Mouse (Mus musculus): Measurements from ENCODE around the gene Papss2. TPM values are rescaled to one million over a fixed set of nuclear protein-coding genes. Genes with fewer than 3 reads are reported as not detected.
A peak's percentile ranks its signal among the peaks of the same experiment; 100 is the strongest.

The Papss2 gene
- polyA plus RNA-seq, 1 experiment, result 4.1 TPM

DNA sequence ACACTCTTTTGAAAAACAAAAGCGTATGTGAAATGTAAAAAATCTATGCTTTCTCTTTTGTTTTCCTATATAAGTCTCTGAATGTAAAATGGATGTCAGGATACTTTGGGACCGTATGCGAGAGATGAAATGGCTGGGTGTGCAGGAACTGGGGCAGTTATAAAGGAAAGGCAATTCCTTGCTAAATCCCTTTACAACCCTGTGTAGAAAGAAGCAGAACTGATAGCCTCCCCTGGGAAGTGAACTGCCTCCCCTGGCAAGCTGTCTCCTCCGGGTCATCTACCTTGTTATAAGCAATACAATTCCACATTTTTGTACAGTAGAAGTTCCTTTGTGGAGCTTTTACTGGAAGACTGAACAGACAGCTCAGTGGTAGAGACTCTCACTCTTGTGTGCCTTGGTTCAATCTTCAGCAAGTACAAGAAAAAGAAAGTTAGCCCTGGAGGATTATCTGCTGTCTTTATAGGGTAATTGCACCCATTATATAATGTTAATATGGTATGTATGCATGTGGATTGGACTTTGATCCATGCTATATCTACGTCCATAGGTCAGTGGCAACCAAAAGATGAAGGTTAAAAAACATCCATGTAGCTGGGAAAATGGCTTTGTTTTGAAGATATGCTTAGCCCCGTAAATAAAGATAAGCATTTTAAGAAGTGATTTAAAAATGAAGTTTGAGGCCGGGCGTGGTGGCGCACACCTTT lies 15.9 kb downstream of the Papss2 start:
- H3K9me3 ChIP-seq (replicated peaks; ENCODE audit: control insufficient read depth, insufficient read depth, low read length, poor library complexity, severe bottlenecking), result no peaks in the 10 kb centered on the region
- no peaks in the 10 kb centered on the region for H3K36me3 ChIP-seq (ENCODE audit: control insufficient read depth, insufficient read depth, low read length, poor library complexity, severe bottlenecking)
- no peak overlapping the region for H3K27ac ChIP-seq (ENCODE audit: insufficient read depth, low read length)
- H3K27me3 ChIP-seq (ENCODE audit: control insufficient read depth, insufficient read depth, low read length, poor library complexity, severe bottlenecking), result no peaks in the 10 kb centered on the region
- TF ChIP-seq EP300 (IDR thresholded peaks at IDR 0.05; ENCODE audit: insufficient read depth, low read depth, low read length), result no peak
- no peak for TF ChIP-seq POLR2A (IDR thresholded peaks at IDR 0.05; ENCODE audit: insufficient read depth, low read length)
- TF ChIP-seq CTCF (IDR thresholded peaks at IDR 0.05; ENCODE audit: low read depth, low read length), result no peak
- H3K4me3 ChIP-seq (ENCODE audit: low read depth, low read length), result no peak overlapping the region
- H3K9ac ChIP-seq (ENCODE audit: low read depth, poor library complexity, severe bottlenecking), result no peak overlapping the region
- H3K4me1 ChIP-seq (ENCODE audit: control insufficient read depth, insufficient read depth, low read length), result no peaks in the 10 kb centered on the region

DNA sequence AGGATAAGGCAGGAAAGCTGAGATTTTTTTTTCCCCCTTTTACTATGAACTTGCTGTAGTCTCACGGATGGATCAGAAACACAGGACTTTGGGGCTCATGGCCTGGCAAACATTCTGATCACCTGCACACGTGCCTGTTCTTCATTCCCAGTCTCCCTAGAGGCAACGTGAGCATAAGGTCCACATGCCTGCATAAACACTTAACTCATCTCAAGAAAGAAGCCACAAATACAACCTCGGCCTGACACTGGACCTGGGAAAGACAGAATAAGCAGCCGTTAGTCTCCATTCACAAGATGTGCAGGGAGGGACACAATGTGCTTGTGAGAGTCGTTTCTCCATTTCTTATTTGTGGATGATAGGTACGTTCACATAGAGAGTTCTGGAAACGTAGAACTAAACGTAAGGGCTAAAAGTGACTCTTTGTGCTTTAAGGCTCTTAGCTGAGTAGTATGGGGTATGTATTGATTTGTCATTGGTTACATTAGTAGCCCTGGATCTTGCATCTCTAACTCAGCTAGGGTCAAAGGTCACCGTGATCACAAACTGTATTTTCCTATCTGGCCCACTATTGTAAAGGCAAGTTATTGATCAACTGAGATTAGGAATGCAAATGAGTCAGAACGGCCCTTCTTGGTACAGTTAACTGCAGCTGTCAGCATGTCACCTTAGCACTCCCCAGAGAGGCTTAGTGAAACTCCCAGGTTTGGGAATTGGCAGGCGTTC lies 18.6 kb downstream of the Papss2 start:
- H3K4me3 ChIP-seq (ENCODE audit: low read depth, low read length), result no peak overlapping the region
- no peaks in the 10 kb centered on the region for H3K27me3 ChIP-seq (ENCODE audit: control insufficient read depth, insufficient read depth, low read length, poor library complexity, severe bottlenecking)
- no peak overlapping the region for H3K9ac ChIP-seq (ENCODE audit: low read depth, poor library complexity, severe bottlenecking)
- no peak for TF ChIP-seq POLR2A (IDR thresholded peaks at IDR 0.05; ENCODE audit: insufficient read depth, low read length)
- no peak for TF ChIP-seq EP300 (IDR thresholded peaks at IDR 0.05; ENCODE audit: insufficient read depth, low read depth, low read length)
- no peak for TF ChIP-seq CTCF (IDR thresholded peaks at IDR 0.05; ENCODE audit: low read depth, low read length)
- no peaks in the 10 kb centered on the region for H3K36me3 ChIP-seq (ENCODE audit: control insufficient read depth, insufficient read depth, low read length, poor library complexity, severe bottlenecking)
- no peaks in the 10 kb centered on the region for H3K9me3 ChIP-seq (replicated peaks; ENCODE audit: control insufficient read depth, insufficient read depth, low read length, poor library complexity, severe bottlenecking)
- H3K27ac ChIP-seq (ENCODE audit: insufficient read depth, low read length), result no peak overlapping the region
- no peaks in the 10 kb centered on the region for H3K4me1 ChIP-seq (ENCODE audit: control insufficient read depth, insufficient read depth, low read length)

DNA sequence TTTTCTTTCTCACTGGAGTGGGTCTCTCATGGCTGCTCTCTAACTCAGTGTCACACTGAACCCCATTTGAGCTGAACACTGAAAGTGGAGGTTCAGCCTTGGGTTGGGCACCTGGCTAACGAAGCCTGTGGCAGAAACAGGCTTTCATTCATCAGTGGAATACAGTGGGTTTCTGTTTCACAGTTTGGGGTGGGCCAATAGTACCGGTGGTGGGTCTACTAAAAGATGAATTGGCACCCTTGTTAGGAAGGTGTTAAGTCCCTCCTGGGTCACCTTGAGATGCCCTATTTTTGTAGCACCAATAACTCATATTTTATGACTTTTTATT lies 19.1 kb downstream of the Papss2 start:
- Histone ChIP-seq H3K9me3 (replicated peaks; ENCODE audit: control insufficient read depth, insufficient read depth, low read length, poor library complexity, severe bottlenecking) (no peaks in the 10 kb centered on the region), H3K4me1 (ENCODE audit: control insufficient read depth, insufficient read depth, low read length) (no peaks in the 10 kb centered on the region), H3K4me3 (ENCODE audit: low read depth, low read length) (no peak overlapping the region), H3K27me3 (ENCODE audit: control insufficient read depth, insufficient read depth, low read length, poor library complexity, severe bottlenecking) (no peaks in the 10 kb centered on the region), H3K27ac (ENCODE audit: insufficient read depth, low read length) (no peak overlapping the region), H3K9ac (ENCODE audit: low read depth, poor library complexity, severe bottlenecking) (no peak overlapping the region), H3K36me3 (ENCODE audit: control insufficient read depth, insufficient read depth, low read length, poor library complexity, severe bottlenecking) (no peaks in the 10 kb centered on the region)
- no peak for TF ChIP-seq POLR2A (IDR thresholded peaks at IDR 0.05; ENCODE audit: insufficient read depth, low read length)
- no peak for TF ChIP-seq EP300 (IDR thresholded peaks at IDR 0.05; ENCODE audit: insufficient read depth, low read depth, low read length)
- TF ChIP-seq CTCF (IDR thresholded peaks at IDR 0.05; ENCODE audit: low read depth, low read length), result no peak

DNA sequence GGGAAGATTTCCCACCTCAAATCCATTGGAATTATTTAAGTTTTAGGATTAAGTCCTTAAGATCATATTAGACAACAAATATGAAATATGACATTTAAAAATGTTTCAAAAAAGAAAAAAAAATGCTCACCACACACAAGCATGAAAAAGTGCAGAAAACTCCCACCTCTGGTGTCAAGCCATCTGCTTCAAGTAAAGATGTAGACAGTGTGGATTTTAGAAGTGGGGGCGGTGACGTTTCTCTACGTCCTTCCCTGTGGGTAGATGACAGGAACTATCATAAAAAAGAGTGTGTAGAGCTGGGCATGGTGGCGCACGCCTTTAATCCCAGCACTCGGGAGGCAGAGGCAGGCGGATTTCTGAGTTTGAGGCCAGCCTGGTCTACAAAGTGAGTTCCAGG lies 21.1 kb downstream of the Papss2 start:
- Histone ChIP-seq H3K27ac (ENCODE audit: insufficient read depth, low read length) (no peak overlapping the region), H3K4me1 (ENCODE audit: control insufficient read depth, insufficient read depth, low read length) (no peaks in the 10 kb centered on the region), H3K27me3 (ENCODE audit: control insufficient read depth, insufficient read depth, low read length, poor library complexity, severe bottlenecking) (no peaks in the 10 kb centered on the region), H3K4me3 (ENCODE audit: low read depth, low read length) (no peak overlapping the region), H3K9ac (ENCODE audit: low read depth, poor library complexity, severe bottlenecking) (no peak overlapping the region), H3K36me3 (ENCODE audit: control insufficient read depth, insufficient read depth, low read length, poor library complexity, severe bottlenecking) (no peaks in the 10 kb centered on the region), H3K9me3 (replicated peaks; ENCODE audit: control insufficient read depth, insufficient read depth, low read length, poor library complexity, severe bottlenecking) (no peaks in the 10 kb centered on the region)
- TF ChIP-seq POLR2A (IDR thresholded peaks at IDR 0.05; ENCODE audit: insufficient read depth, low read length), result no peak
- no peak for TF ChIP-seq EP300 (IDR thresholded peaks at IDR 0.05; ENCODE audit: insufficient read depth, low read depth, low read length)
- TF ChIP-seq CTCF (IDR thresholded peaks at IDR 0.05; ENCODE audit: low read depth, low read length), result no peak

DNA sequence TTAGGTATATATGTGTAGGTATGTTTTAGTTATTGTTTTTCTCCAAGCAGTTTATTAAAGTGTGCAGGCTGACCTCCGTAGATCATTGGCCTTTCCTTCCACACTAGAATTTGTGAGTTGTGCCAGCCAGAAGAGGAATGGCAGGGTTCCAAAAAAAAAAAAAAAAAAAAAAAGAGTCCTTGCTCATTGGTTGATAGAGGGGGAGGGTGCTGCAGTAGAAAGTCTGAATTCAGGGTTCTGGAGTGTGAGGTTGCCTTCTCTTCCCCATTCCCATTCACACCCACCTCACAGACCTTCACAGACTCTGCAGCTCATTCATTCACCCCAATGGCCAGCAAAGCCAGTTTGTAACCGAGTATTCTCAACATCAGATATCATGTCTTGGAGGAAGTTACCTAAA lies 24.1 kb downstream of the Papss2 start:
- no peaks in the 10 kb centered on the region for H3K36me3 ChIP-seq (ENCODE audit: control insufficient read depth, insufficient read depth, low read length, poor library complexity, severe bottlenecking)
- H3K4me3 ChIP-seq (ENCODE audit: low read depth, low read length), result no peak overlapping the region
- no peaks in the 10 kb centered on the region for H3K9me3 ChIP-seq (replicated peaks; ENCODE audit: control insufficient read depth, insufficient read depth, low read length, poor library complexity, severe bottlenecking)
- TF ChIP-seq POLR2A (IDR thresholded peaks at IDR 0.05; ENCODE audit: insufficient read depth, low read length), result no peak
- no peak for TF ChIP-seq EP300 (IDR thresholded peaks at IDR 0.05; ENCODE audit: insufficient read depth, low read depth, low read length)
- no peak for TF ChIP-seq CTCF (IDR thresholded peaks at IDR 0.05; ENCODE audit: low read depth, low read length)
- no peaks in the 10 kb centered on the region for H3K4me1 ChIP-seq (ENCODE audit: control insufficient read depth, insufficient read depth, low read length)
- H3K27me3 ChIP-seq (ENCODE audit: control insufficient read depth, insufficient read depth, low read length, poor library complexity, severe bottlenecking), result no peaks in the 10 kb centered on the region
- H3K9ac ChIP-seq (ENCODE audit: low read depth, poor library complexity, severe bottlenecking), result no peak overlapping the region
- no peak overlapping the region for H3K27ac ChIP-seq (ENCODE audit: insufficient read depth, low read length)

DNA sequence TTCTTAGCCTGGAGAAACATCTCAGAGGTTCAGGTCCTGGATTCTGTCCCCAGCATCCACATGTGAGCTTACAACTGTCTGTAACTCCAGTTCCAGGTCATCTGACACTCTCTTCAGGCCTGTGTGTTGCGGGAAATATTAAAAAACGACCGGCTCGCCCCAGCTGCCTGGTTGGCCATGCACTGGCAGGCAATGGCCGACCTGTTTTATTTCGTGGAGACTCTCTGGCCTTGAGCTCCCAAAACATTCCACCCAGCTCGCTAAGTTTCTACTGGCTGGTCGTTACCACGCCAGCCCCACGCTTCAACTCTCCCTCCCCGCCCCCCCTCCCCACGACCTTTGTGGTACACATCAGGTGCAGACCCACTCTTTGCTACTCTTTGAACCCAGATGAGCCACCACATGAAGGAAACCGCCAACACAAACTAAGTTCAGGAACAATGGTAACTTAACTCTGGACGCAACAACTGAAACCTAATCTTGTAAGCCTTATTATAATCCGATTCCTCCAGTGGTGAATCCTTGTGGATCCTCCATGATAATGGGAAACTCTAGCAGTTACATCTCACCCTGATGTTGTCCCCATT lies 25.4 kb downstream of the Papss2 start:
- H3K4me3 ChIP-seq (ENCODE audit: low read depth, low read length), result peak overlapping the region; percentile 26; the same call in 1 of the 2 replicates
- peak overlapping the region; percentile 56; the same call in 1 of the 2 replicates for H3K9ac ChIP-seq (ENCODE audit: low read depth, poor library complexity, severe bottlenecking)
- no peaks in the 10 kb centered on the region for H3K36me3 ChIP-seq (ENCODE audit: control insufficient read depth, insufficient read depth, low read length, poor library complexity, severe bottlenecking)
- H3K4me1 ChIP-seq (ENCODE audit: control insufficient read depth, insufficient read depth, low read length), result no peaks in the 10 kb centered on the region
- no peaks in the 10 kb centered on the region for H3K9me3 ChIP-seq (replicated peaks; ENCODE audit: control insufficient read depth, insufficient read depth, low read length, poor library complexity, severe bottlenecking)
- no peak overlapping the region for H3K27ac ChIP-seq (ENCODE audit: insufficient read depth, low read length)
- TF ChIP-seq EP300 (IDR thresholded peaks at IDR 0.05; ENCODE audit: insufficient read depth, low read depth, low read length) (no peak), POLR2A (IDR thresholded peaks at IDR 0.05; ENCODE audit: insufficient read depth, low read length) (no peak), CTCF (IDR thresholded peaks at IDR 0.05; ENCODE audit: low read depth, low read length) (no peak)
- no peaks in the 10 kb centered on the region for H3K27me3 ChIP-seq (ENCODE audit: control insufficient read depth, insufficient read depth, low read length, poor library complexity, severe bottlenecking)

All from ES-Bruce4 (cell line).